Mouse (Mus musculus): ENCODE measurements at regions not wholly inside any gene's neighbourhood (a gene's known extent, or its start where the extent isn't known, plus 50 kb on each side); places are given as distances from the start of the nearest gene placed in this dataset.

GRCm38 (mm10) chr2:74063302-74063701 is 152.2 kb upstream of the Atp5g3 start:
- Histone ChIP-seq H3K4me3 (no peak overlapping the region), H3K4me1 (no peaks in the 10 kb centered on the region), H3K27ac (replicated peaks) (no peak overlapping the region), H3K9me3 (no peaks in the 10 kb centered on the region), H3K27me3 (replicated peaks; ENCODE audit: low read depth, poor library complexity, severe bottlenecking) (peaks cover 23% of the 10 kb centered on the region), H3K36me3 (replicated peaks) (no peaks in the 10 kb centered on the region)
- WGBS: 89% methylated on average over 4 of the region's 4 CpGs
- DNase-seq (ENCODE audit: low spot score): no peak

GRCm38 (mm10) chr2:74042430-74042829 is 131.3 kb upstream of the Atp5g3 start:
- Histone ChIP-seq H3K4me3 (no peak overlapping the region), H3K27ac (replicated peaks) (no peak overlapping the region), H3K9me3 (no peaks in the 10 kb centered on the region), H3K4me1 (no peaks in the 10 kb centered on the region), H3K27me3 (replicated peaks; ENCODE audit: low read depth, poor library complexity, severe bottlenecking) (no peaks in the 10 kb centered on the region), H3K36me3 (replicated peaks) (no peaks in the 10 kb centered on the region)
- WGBS: 77% methylated on average over 6 of the region's 6 CpGs
- DNase-seq (ENCODE audit: low spot score): no peak

- 67% methylated on average over 6 of the region's 6 CpGs for WGBS
- H3K36me3 ChIP-seq (replicated peaks): no peaks in the 10 kb centered on the region
- no peaks in the 10 kb centered on the region for H3K27me3 ChIP-seq (replicated peaks; ENCODE audit: low read depth, poor library complexity, severe bottlenecking)
- no peak for DNase-seq (ENCODE audit: low spot score)
- no peaks in the 10 kb centered on the region for H3K9me3 ChIP-seq
- no peak overlapping the region for H3K27ac ChIP-seq (replicated peaks)
- no peaks in the 10 kb centered on the region for H3K4me1 ChIP-seq
- H3K4me3 ChIP-seq: no peak overlapping the region
Observed at GRCm38 (mm10) chr2:74039580-74039979, 128.5 kb upstream of the Atp5g3 start.

GRCm38 (mm10) chr2:74036043-74036442 is 124.9 kb upstream of the Atp5g3 start:
- no peak for DNase-seq (ENCODE audit: low spot score)
- Histone ChIP-seq H3K27ac (replicated peaks) (no peak overlapping the region), H3K4me3 (no peak overlapping the region), H3K27me3 (replicated peaks; ENCODE audit: low read depth, poor library complexity, severe bottlenecking) (no peaks in the 10 kb centered on the region), H3K9me3 (no peaks in the 10 kb centered on the region), H3K4me1 (no peaks in the 10 kb centered on the region), H3K36me3 (replicated peaks) (no peaks in the 10 kb centered on the region)
- WGBS: 91% methylated on average over 9 of the region's 9 CpGs

GRCm38 (mm10) chr2:74032177-74033021 is 121.3 kb upstream of the Atp5g3 start:
- Histone ChIP-seq H3K9me3 (no peaks in the 10 kb centered on the region), H3K27ac (replicated peaks) (no peak overlapping the region), H3K27me3 (replicated peaks; ENCODE audit: low read depth, poor library complexity, severe bottlenecking) (0 out of 2 replicates have a peak, but pooled peaks cover 4% of the 10 kb centered on the region), H3K4me3 (no peak overlapping the region), H3K36me3 (replicated peaks) (no peaks in the 10 kb centered on the region), H3K4me1 (peaks cover 5% of the 10 kb centered on the region)
- no peak for DNase-seq (ENCODE audit: low spot score)
- WGBS: 79% methylated on average over 11 of the region's 11 CpGs

GRCm38 (mm10) chr2:74029938-74030337 is 118.8 kb upstream of the Atp5g3 start:
- 89% methylated on average over 9 of the region's 9 CpGs for WGBS
- Histone ChIP-seq H3K27ac (replicated peaks) (no peak overlapping the region), H3K36me3 (replicated peaks) (no peaks in the 10 kb centered on the region), H3K4me3 (no peak overlapping the region), H3K27me3 (replicated peaks; ENCODE audit: low read depth, poor library complexity, severe bottlenecking) (0 out of 2 replicates have a peak, but pooled peaks cover 15% of the 10 kb centered on the region), H3K9me3 (no peaks in the 10 kb centered on the region), H3K4me1 (peaks cover 5% of the 10 kb centered on the region)
- DNase-seq (ENCODE audit: low spot score): no peak

GRCm38 (mm10) chr2:74027404-74028104 is 116.4 kb upstream of the Atp5g3 start:
- no peaks in the 10 kb centered on the region for H3K9me3 ChIP-seq
- WGBS: 57% methylated on average over 11 of the region's 11 CpGs
- no peak overlapping the region for H3K4me3 ChIP-seq
- peaks cover 15% of the 10 kb centered on the region; the same call in 1 of the 2 replicates for H3K27me3 ChIP-seq (replicated peaks; ENCODE audit: low read depth, poor library complexity, severe bottlenecking)
- no peaks in the 10 kb centered on the region for H3K36me3 ChIP-seq (replicated peaks)
- H3K4me1 ChIP-seq: peaks cover 5% of the 10 kb centered on the region
- peak; percentile 39 for DNase-seq (ENCODE audit: low spot score)
- H3K27ac ChIP-seq (replicated peaks): 0 out of 2 replicates have a peak overlapping the region, but pooled peaks have one; percentile 6

- no peak overlapping the region for H3K27ac ChIP-seq (replicated peaks)
- DNase-seq (ENCODE audit: low spot score): no peak
- 0 out of 2 replicates have a peak, but pooled peaks cover 6% of the 10 kb centered on the region for H3K27me3 ChIP-seq (replicated peaks; ENCODE audit: low read depth, poor library complexity, severe bottlenecking)
- H3K36me3 ChIP-seq (replicated peaks): no peaks in the 10 kb centered on the region
- peaks cover 21% of the 10 kb centered on the region for H3K4me1 ChIP-seq
- 88% methylated on average over 7 of the region's 7 CpGs for WGBS
- H3K4me3 ChIP-seq: no peak overlapping the region
- no peaks in the 10 kb centered on the region for H3K9me3 ChIP-seq
Observed at GRCm38 (mm10) chr2:74015146-74015545, 104.0 kb upstream of the Atp5g3 start.

GRCm38 (mm10) chr2:74014201-74014600 is 103.1 kb upstream of the Atp5g3 start:
- Histone ChIP-seq H3K9me3 (no peaks in the 10 kb centered on the region), H3K27ac (replicated peaks) (no peak overlapping the region), H3K27me3 (replicated peaks; ENCODE audit: low read depth, poor library complexity, severe bottlenecking) (0 out of 2 replicates have a peak, but pooled peaks cover 6% of the 10 kb centered on the region), H3K36me3 (replicated peaks) (no peaks in the 10 kb centered on the region), H3K4me3 (no peak overlapping the region), H3K4me1 (peaks cover 18% of the 10 kb centered on the region)
- DNase-seq (ENCODE audit: low spot score): no peak
- WGBS: 92% methylated on average over 3 of the region's 3 CpGs

- DNase-seq (ENCODE audit: low spot score): no peak
- WGBS: 21% methylated on average over 2 of the region's 2 CpGs
- H3K36me3 ChIP-seq (replicated peaks): no peaks in the 10 kb centered on the region
Observed at GRCm38 (mm10) chr2:73998531-73998930, 87.4 kb upstream of the Atp5g3 start.

GRCm38 (mm10) chr2:73996986-73997385 is 85.9 kb upstream of the Atp5g3 start:
- Histone ChIP-seq H3K4me3 (no peak overlapping the region), H3K27ac (replicated peaks) (no peak overlapping the region), H3K27me3 (replicated peaks; ENCODE audit: low read depth, poor library complexity, severe bottlenecking) (peaks cover 28% of the 10 kb centered on the region), H3K36me3 (replicated peaks) (no peaks in the 10 kb centered on the region), H3K4me1 (peaks cover 10% of the 10 kb centered on the region), H3K9me3 (no peaks in the 10 kb centered on the region)
- 66% methylated on average over 5 of the region's 5 CpGs for WGBS
- DNase-seq (ENCODE audit: low spot score): no peak

More at GRCm38 (mm10) chr2:73998531-73998930, 87.4 kb upstream of the Atp5g3 start:
- Histone ChIP-seq H3K4me3 (no peak overlapping the region), H3K27ac (replicated peaks) (no peak overlapping the region), H3K27me3 (replicated peaks; ENCODE audit: low read depth, poor library complexity, severe bottlenecking) (peaks cover 22% of the 10 kb centered on the region), H3K4me1 (peaks cover 10% of the 10 kb centered on the region), H3K9me3 (no peaks in the 10 kb centered on the region)

- Histone ChIP-seq H3K4me3 (no peak overlapping the region), H3K27me3 (replicated peaks; ENCODE audit: low read depth, poor library complexity, severe bottlenecking) (peaks cover 25% of the 10 kb centered on the region), H3K9me3 (no peaks in the 10 kb centered on the region), H3K4me1 (0 out of 2 replicates have a peak, but pooled peaks cover 1% of the 10 kb centered on the region), H3K27ac (replicated peaks) (no peak overlapping the region), H3K36me3 (replicated peaks) (no peaks in the 10 kb centered on the region)
- no peak for DNase-seq (ENCODE audit: low spot score)
- WGBS: 81% methylated on average over 11 of the region's 11 CpGs
Observed at GRCm38 (mm10) chr2:73991818-73992217, 80.7 kb upstream of the Atp5g3 start.

All from embryonic facial prominence, embryonic 10.5 days (tissue).